Mouse (Mus musculus): ENCODE measurements around the gene Raver1.

DNA sequence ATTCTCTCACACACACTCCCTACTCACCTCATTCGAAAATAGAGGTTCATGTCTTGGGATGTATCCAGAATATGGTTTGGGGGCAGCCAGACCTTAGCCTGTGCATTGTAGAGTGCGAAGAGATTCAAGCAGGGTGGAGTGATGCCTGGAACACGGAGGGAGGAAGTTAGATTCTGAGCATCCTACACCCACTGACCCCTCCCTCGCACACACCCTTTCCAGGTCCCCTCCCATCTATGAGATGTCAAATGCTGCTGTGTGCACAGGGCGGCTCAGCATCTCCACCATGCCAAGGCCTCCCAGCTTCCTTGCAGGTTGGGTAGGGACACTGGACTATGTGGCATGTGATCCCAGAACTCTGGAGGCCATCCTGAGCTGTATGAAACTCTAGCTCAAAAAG, 33.0 kb upstream of the Raver1 start:
- TF ChIP-seq CTCF (IDR thresholded peaks at IDR 0.05; ENCODE audit: insufficient read depth, low read length) (no peak), POLR2A (IDR thresholded peaks at IDR 0.05; ENCODE audit: borderline replicate concordance, extremely low read depth, low read depth, low read length) (no peak)

Measured in lung, adult 2 months (tissue).